Mouse (Mus musculus): ENCODE measurements around the gene Creld2. TPM values are rescaled to one million over a fixed set of nuclear protein-coding genes. Genes with fewer than 3 reads are reported as not detected.

Creld2 gene
- polyA plus RNA-seq, 1 experiment from 2014 or later: 59.5 TPM

GRCm38 (mm10) chr15:88855896-88856417 lies 36.5 kb downstream of the Creld2 start:
- Histone ChIP-seq H3K36me3 (replicated peaks; ENCODE audit: control insufficient read depth, insufficient read depth) (no peaks in the 10 kb centered on the region), H3K27ac (no peak overlapping the region), H3K4me2 (replicated peaks) (no peak overlapping the region), H3K4me1 (replicated peaks; ENCODE audit: control insufficient read depth, insufficient read depth, low read length) (no peaks in the 10 kb centered on the region), H3K27me3 (ENCODE audit: control insufficient read depth, insufficient read depth, low read length) (no peaks in the 10 kb centered on the region), H3K9ac (no peak overlapping the region), H3K4me3 (replicated peaks; ENCODE audit: low read length) (no peak overlapping the region), H3K9me3 (ENCODE audit: control insufficient read depth, low read length) (no peaks in the 10 kb centered on the region)
- DNase-seq (ENCODE audit: low spot score) (no peak), ATAC-seq (ENCODE audit: low FRiP score) (no peak)
- WGBS: 88% methylated on average over 6 of the region's 6 CpGs

- no peaks in the 10 kb centered on the region for H3K36me3 ChIP-seq (replicated peaks; ENCODE audit: control insufficient read depth, insufficient read depth)
- H3K9ac ChIP-seq: no peak overlapping the region
- no peak for ATAC-seq (ENCODE audit: low FRiP score)
- DNase-seq (ENCODE audit: low spot score): no peak
- no peak overlapping the region for H3K27ac ChIP-seq
- H3K4me3 ChIP-seq (replicated peaks; ENCODE audit: low read length): no peak overlapping the region
- 87% methylated on average over 5 of the region's 5 CpGs for WGBS
- no peak overlapping the region for H3K4me2 ChIP-seq (replicated peaks)
- no peaks in the 10 kb centered on the region for H3K27me3 ChIP-seq (ENCODE audit: control insufficient read depth, insufficient read depth, low read length)
- H3K9me3 ChIP-seq (ENCODE audit: control insufficient read depth, low read length): no peaks in the 10 kb centered on the region
- peaks cover 4% of the 10 kb centered on the region for H3K4me1 ChIP-seq (replicated peaks; ENCODE audit: control insufficient read depth, insufficient read depth, low read length)
Observed at GRCm38 (mm10) chr15:88856613-88857012, 37.2 kb downstream of the Creld2 start.

DNA sequence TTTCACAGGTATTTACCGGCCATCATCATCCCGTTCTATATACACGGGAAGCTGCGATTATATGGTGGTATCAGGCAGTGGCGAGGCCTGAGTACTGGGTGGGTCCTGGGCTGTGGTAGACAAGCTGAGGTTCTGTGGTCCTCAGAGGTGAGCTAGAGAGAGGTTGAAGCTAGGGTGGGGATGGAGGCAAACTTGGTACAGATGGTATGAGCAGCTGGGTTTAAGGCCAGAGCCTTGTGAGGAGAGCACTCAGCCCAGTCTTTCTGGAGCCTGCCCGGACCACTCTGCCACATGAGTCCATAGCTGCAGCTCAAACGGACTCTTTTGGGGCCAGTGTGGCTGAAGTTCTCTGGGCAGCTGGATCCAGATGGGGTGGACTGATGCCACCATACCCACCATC lies 37.9 kb downstream of the Creld2 start:
- Histone ChIP-seq H3K27me3 (ENCODE audit: control insufficient read depth, insufficient read depth, low read length) (no peaks in the 10 kb centered on the region), H3K4me2 (replicated peaks) (no peak overlapping the region), H3K4me3 (replicated peaks; ENCODE audit: low read length) (no peak overlapping the region), H3K9ac (no peak overlapping the region), H3K9me3 (ENCODE audit: control insufficient read depth, low read length) (no peaks in the 10 kb centered on the region), H3K27ac (no peak overlapping the region), H3K36me3 (replicated peaks; ENCODE audit: control insufficient read depth, insufficient read depth) (no peaks in the 10 kb centered on the region), H3K4me1 (replicated peaks; ENCODE audit: control insufficient read depth, insufficient read depth, low read length) (peaks cover 4% of the 10 kb centered on the region)
- ATAC-seq (ENCODE audit: low FRiP score): no peak
- 95% methylated on average over 7 of the region's 7 CpGs for WGBS
- no peak for DNase-seq (ENCODE audit: low spot score)

- Histone ChIP-seq H3K36me3 (replicated peaks; ENCODE audit: control insufficient read depth, insufficient read depth) (no peaks in the 10 kb centered on the region), H3K27me3 (ENCODE audit: control insufficient read depth, insufficient read depth, low read length) (no peaks in the 10 kb centered on the region), H3K9ac (no peak overlapping the region), H3K4me1 (replicated peaks; ENCODE audit: control insufficient read depth, insufficient read depth, low read length) (peaks cover 4% of the 10 kb centered on the region), H3K4me3 (replicated peaks; ENCODE audit: low read length) (no peak overlapping the region), H3K27ac (no peak overlapping the region), H3K4me2 (replicated peaks) (no peak overlapping the region), H3K9me3 (ENCODE audit: control insufficient read depth, low read length) (no peaks in the 10 kb centered on the region)
- ATAC-seq (ENCODE audit: low FRiP score): no peak
- 91% methylated on average over 3 of the region's 3 CpGs for WGBS
- no peak for DNase-seq (ENCODE audit: low spot score)
Observed at GRCm38 (mm10) chr15:88858141-88858541, 38.7 kb downstream of the Creld2 start.

DNA sequence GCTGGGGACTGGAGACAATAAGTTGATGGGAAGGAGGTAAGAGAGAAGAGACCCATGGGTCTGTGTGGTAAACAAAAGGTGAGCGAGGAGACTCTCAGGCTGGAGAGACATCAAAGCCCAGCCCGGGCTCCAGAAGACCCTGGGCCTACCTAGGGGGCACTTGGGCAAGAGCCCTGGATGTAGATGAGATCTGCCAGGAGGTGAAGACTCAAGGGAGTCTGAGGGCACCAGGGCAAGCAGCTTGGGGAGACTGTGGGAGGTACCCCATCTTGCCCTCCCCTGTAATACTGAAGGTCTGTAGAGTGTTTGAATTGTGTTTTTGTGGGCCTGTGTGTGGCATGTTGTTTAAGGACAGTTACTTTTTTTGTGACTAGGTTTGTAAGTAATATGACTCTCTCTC lies 39.3 kb downstream of the Creld2 start:
- H3K4me3 ChIP-seq (replicated peaks; ENCODE audit: low read length): no peak overlapping the region
- no peak overlapping the region for H3K4me2 ChIP-seq (replicated peaks)
- ATAC-seq (ENCODE audit: low FRiP score) (no peak), DNase-seq (ENCODE audit: low spot score) (no peak)
- H3K36me3 ChIP-seq (replicated peaks; ENCODE audit: control insufficient read depth, insufficient read depth): no peaks in the 10 kb centered on the region
- H3K27me3 ChIP-seq (ENCODE audit: control insufficient read depth, insufficient read depth, low read length): no peaks in the 10 kb centered on the region
- 86% methylated on average over 2 of the region's 2 CpGs for WGBS
- no peak overlapping the region for H3K27ac ChIP-seq
- H3K4me1 ChIP-seq (replicated peaks; ENCODE audit: control insufficient read depth, insufficient read depth, low read length): peaks cover 4% of the 10 kb centered on the region
- H3K9ac ChIP-seq: no peak overlapping the region
- no peaks in the 10 kb centered on the region for H3K9me3 ChIP-seq (ENCODE audit: control insufficient read depth, low read length)

GRCm38 (mm10) chr15:88859206-88859970 lies 39.9 kb downstream of the Creld2 start:
- ATAC-seq (ENCODE audit: low FRiP score): no peak
- Histone ChIP-seq H3K4me1 (replicated peaks; ENCODE audit: control insufficient read depth, insufficient read depth, low read length) (peaks cover 9% of the 10 kb centered on the region), H3K27me3 (ENCODE audit: control insufficient read depth, insufficient read depth, low read length) (no peaks in the 10 kb centered on the region), H3K4me3 (replicated peaks; ENCODE audit: low read length) (no peak overlapping the region), H3K4me2 (replicated peaks) (no peak overlapping the region), H3K27ac (no peak overlapping the region), H3K36me3 (replicated peaks; ENCODE audit: control insufficient read depth, insufficient read depth) (peaks cover 2% of the 10 kb centered on the region), H3K9me3 (ENCODE audit: control insufficient read depth, low read length) (no peaks in the 10 kb centered on the region), H3K9ac (no peak overlapping the region)
- 68% methylated on average over 8 of the region's 8 CpGs for WGBS
- DNase-seq (ENCODE audit: low spot score): no peak

GRCm38 (mm10) chr15:88860781-88861180 lies 41.3 kb downstream of the Creld2 start:
- Histone ChIP-seq H3K27ac (no peak overlapping the region), H3K4me1 (replicated peaks; ENCODE audit: control insufficient read depth, insufficient read depth, low read length) (peaks cover 22% of the 10 kb centered on the region), H3K9ac (no peak overlapping the region), H3K36me3 (replicated peaks; ENCODE audit: control insufficient read depth, insufficient read depth) (peaks cover 16% of the 10 kb centered on the region), H3K9me3 (ENCODE audit: control insufficient read depth, low read length) (no peaks in the 10 kb centered on the region), H3K27me3 (ENCODE audit: control insufficient read depth, insufficient read depth, low read length) (no peaks in the 10 kb centered on the region), H3K4me3 (replicated peaks; ENCODE audit: low read length) (no peak overlapping the region), H3K4me2 (replicated peaks) (no peak overlapping the region)
- 97% methylated on average over 3 of the region's 3 CpGs for WGBS
- DNase-seq (ENCODE audit: low spot score): no peak
- no peak for ATAC-seq (ENCODE audit: low FRiP score)

- peak; percentile 87 for ATAC-seq (ENCODE audit: low FRiP score)
- H3K4me2 ChIP-seq (replicated peaks): peak within 1 kb of the TSS; percentile 88
- H3K4me1 ChIP-seq (replicated peaks; ENCODE audit: control insufficient read depth, insufficient read depth, low read length): peaks cover 22% of the 10 kb centered on the region
- H3K27me3 ChIP-seq (ENCODE audit: control insufficient read depth, insufficient read depth, low read length): no peaks in the 10 kb centered on the region
- H3K4me3 ChIP-seq (replicated peaks; ENCODE audit: low read length): peak within 1 kb of the TSS; percentile 97
- H3K27ac ChIP-seq: peak within 1 kb of the TSS; percentile 98
- H3K9ac ChIP-seq: peak within 1 kb of the TSS; percentile 94
- peak; percentile 99 for DNase-seq (ENCODE audit: low spot score)
- peaks cover 28% of the 10 kb centered on the region for H3K36me3 ChIP-seq (replicated peaks; ENCODE audit: control insufficient read depth, insufficient read depth)
- H3K9me3 ChIP-seq (ENCODE audit: control insufficient read depth, low read length): no peaks in the 10 kb centered on the region
- under 1% methylated on average over 106 of the region's 107 CpGs for WGBS
Observed at GRCm38 (mm10) chr15:88861772-88862622, 42.6 kb downstream of the Creld2 start, which contains the start of gene Pim3. Pim3 (plus strand) TSS chr15:88862186.
